Mouse (Mus musculus): ENCODE data around the gene Islr. TPM values are rescaled to one million over a fixed set of nuclear protein-coding genes. Genes with fewer than 3 reads are reported as not detected.

The Islr gene
- polyA plus RNA-seq, 1 experiment from 2014 or later, result 48.6 TPM

GRCm38 (mm10) chr9:58134906-58135305 lies 69.2 kb downstream of the Islr start:
- H3K4me3 ChIP-seq (ENCODE audit: low read length), result peak overlapping the region; percentile 15; the same call in 1 of the 2 replicates
- H3K4me2 ChIP-seq (replicated peaks; ENCODE audit: low read depth, low read length), result peak overlapping the region; percentile 21
- H3K9ac ChIP-seq (ENCODE audit: low read depth, low read length), result peak overlapping the region; percentile 34; the same call in 1 of the 2 replicates
- ATAC-seq (ENCODE audit: low FRiP score, low TSS enrichment), result no peak
- H3K27me3 ChIP-seq (ENCODE audit: control insufficient read depth, insufficient read depth, low read length), result no peaks in the 10 kb centered on the region
- peaks cover 65% of the 10 kb centered on the region for H3K4me1 ChIP-seq (ENCODE audit: control insufficient read depth, insufficient read depth, low read length)
- H3K27ac ChIP-seq (ENCODE audit: low read depth, low read length), result peak overlapping the region; percentile 74; the same call in 1 of the 2 replicates
- 24% methylated on average over 7 of the region's 7 CpGs for WGBS
- H3K9me3 ChIP-seq (ENCODE audit: control insufficient read depth, low read length), result no peaks in the 10 kb centered on the region
- H3K36me3 ChIP-seq (ENCODE audit: control insufficient read depth, insufficient read depth, low read length), result peaks cover 2% of the 10 kb centered on the region; the same call in 1 of the 2 replicates

DNA sequence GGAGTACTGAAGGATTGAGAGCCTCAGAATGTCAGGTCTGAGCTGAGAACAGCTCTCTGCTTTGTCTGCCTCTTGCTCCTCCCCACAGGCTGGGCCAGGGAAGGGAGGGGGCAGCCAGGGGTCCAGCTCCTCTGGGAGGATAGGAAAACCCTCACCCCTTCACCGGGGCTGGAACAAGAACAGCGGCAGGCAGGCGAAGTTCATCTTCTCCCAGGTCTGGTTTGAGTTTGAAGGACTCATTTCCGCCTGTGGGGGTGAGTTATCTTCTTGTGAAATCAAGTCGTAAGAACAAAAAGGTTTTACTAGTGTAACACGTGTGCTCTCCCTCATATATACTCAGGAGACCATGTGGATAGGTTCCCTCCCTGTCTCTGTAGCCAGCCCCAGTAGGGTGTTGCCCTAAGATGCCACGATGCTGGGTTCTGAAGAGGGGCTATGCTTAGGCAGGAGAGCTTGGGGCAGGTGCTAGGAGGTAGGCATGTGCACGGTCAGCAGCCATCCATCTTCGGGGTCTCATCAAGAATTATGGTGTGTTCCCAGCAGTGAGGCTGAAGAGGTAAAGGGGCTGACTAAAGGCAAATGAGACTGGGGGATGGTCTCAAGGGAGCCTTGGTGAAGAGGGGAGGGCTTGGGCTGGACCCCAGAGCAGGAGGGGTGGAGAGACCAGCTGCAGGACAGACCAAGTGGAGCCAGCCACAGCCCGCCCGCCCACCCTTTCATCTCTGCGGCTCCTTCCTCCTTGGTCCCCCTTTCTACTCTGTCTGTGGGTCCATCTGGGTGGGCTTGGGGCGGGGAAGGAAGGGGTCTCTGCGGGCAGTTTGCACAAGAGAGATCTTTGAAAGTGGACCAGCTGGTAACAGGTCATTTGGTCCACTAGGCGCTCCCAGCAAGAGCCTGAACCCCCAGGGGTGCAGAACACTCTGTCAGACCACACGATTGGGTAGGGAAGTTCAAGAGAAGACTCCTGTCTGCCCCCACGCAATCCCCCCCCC lies 69.9 kb downstream of the Islr start:
- H3K4me2 ChIP-seq (replicated peaks; ENCODE audit: low read depth, low read length), result peak overlapping the region; percentile 21
- no peaks in the 10 kb centered on the region for H3K9me3 ChIP-seq (ENCODE audit: control insufficient read depth, low read length)
- H3K9ac ChIP-seq (ENCODE audit: low read depth, low read length), result peak overlapping the region; percentile 42; the same call in 1 of the 2 replicates
- no peaks in the 10 kb centered on the region for H3K36me3 ChIP-seq (ENCODE audit: control insufficient read depth, insufficient read depth, low read length)
- H3K4me3 ChIP-seq (ENCODE audit: low read length), result peak overlapping the region; percentile 15; the same call in 1 of the 2 replicates
- peak; percentile 67 for ATAC-seq (ENCODE audit: low FRiP score, low TSS enrichment)
- no peaks in the 10 kb centered on the region for H3K27me3 ChIP-seq (ENCODE audit: control insufficient read depth, insufficient read depth, low read length)
- peak overlapping the region; percentile 74 for H3K27ac ChIP-seq (ENCODE audit: low read depth, low read length)
- H3K4me1 ChIP-seq (ENCODE audit: control insufficient read depth, insufficient read depth, low read length), result peaks cover 70% of the 10 kb centered on the region
- WGBS, result 8% methylated on average over 15 of the region's 17 CpGs

- H3K9me3 ChIP-seq (ENCODE audit: control insufficient read depth, low read length), result no peaks in the 10 kb centered on the region
- no peak overlapping the region for H3K9ac ChIP-seq (ENCODE audit: low read depth, low read length)
- H3K27me3 ChIP-seq (ENCODE audit: control insufficient read depth, insufficient read depth, low read length), result no peaks in the 10 kb centered on the region
- H3K27ac ChIP-seq (ENCODE audit: low read depth, low read length), result 0 out of 2 replicates have a peak overlapping the region, but pooled peaks have one; percentile 24
- ATAC-seq (ENCODE audit: low FRiP score, low TSS enrichment), result no peak
- no peaks in the 10 kb centered on the region for H3K36me3 ChIP-seq (ENCODE audit: control insufficient read depth, insufficient read depth, low read length)
- 59% methylated on average over 7 of the region's 7 CpGs for whole genome bisulfite sequencing
- peaks cover 76% of the 10 kb centered on the region for H3K4me1 ChIP-seq (ENCODE audit: control insufficient read depth, insufficient read depth, low read length)
- H3K4me3 ChIP-seq (ENCODE audit: low read length), result no peak overlapping the region
- H3K4me2 ChIP-seq (replicated peaks; ENCODE audit: low read depth, low read length), result no peak overlapping the region
Measured at GRCm38 (mm10) chr9:58131735-58132134, 72.4 kb downstream of the Islr start.

DNA sequence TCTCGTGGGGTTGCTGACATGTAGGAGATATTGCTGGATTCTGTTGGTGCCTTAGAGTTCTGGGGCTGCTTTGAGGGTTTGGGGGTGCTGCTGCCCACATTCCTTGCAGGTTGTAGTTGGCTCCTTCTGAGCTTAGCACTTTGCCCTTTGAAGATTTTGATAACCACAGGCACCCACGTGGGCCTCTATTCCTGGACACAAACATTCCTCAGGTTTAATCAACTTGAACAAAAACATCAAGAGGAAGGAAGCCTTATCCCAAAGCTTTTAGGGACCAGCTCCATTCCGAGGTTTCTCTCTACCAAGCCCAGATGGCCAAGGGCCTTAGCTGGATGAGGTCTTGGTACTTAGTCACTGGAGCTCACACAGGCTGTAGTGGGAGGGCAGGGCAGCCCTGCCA lies 73.2 kb downstream of the Islr start:
- 30% methylated on average over 3 of the region's 3 CpGs for WGBS
- Histone ChIP-seq H3K4me2 (replicated peaks; ENCODE audit: low read depth, low read length) (no peak overlapping the region; the same call in 1 of the 2 replicates), H3K36me3 (ENCODE audit: control insufficient read depth, insufficient read depth, low read length) (no peaks in the 10 kb centered on the region), H3K9ac (ENCODE audit: low read depth, low read length) (no peak overlapping the region), H3K27me3 (ENCODE audit: control insufficient read depth, insufficient read depth, low read length) (no peaks in the 10 kb centered on the region), H3K9me3 (ENCODE audit: control insufficient read depth, low read length) (no peaks in the 10 kb centered on the region), H3K4me3 (ENCODE audit: low read length) (no peak overlapping the region), H3K27ac (ENCODE audit: low read depth, low read length) (0 out of 2 replicates have a peak overlapping the region, but pooled peaks have one; percentile 6), H3K4me1 (ENCODE audit: control insufficient read depth, insufficient read depth, low read length) (peaks cover 68% of the 10 kb centered on the region)
- ATAC-seq (ENCODE audit: low FRiP score, low TSS enrichment), result no peak

GRCm38 (mm10) chr9:58129508-58129907 lies 74.6 kb downstream of the Islr start:
- H3K27me3 ChIP-seq (ENCODE audit: control insufficient read depth, insufficient read depth, low read length), result no peaks in the 10 kb centered on the region
- H3K9me3 ChIP-seq (ENCODE audit: control insufficient read depth, low read length), result no peaks in the 10 kb centered on the region
- peak overlapping the region; percentile 40; the same call in 1 of the 2 replicates for H3K9ac ChIP-seq (ENCODE audit: low read depth, low read length)
- peaks cover 57% of the 10 kb centered on the region for H3K4me1 ChIP-seq (ENCODE audit: control insufficient read depth, insufficient read depth, low read length)
- H3K4me2 ChIP-seq (replicated peaks; ENCODE audit: low read depth, low read length), result peak overlapping the region; percentile 27
- no peaks in the 10 kb centered on the region for H3K36me3 ChIP-seq (ENCODE audit: control insufficient read depth, insufficient read depth, low read length)
- ATAC-seq (ENCODE audit: low FRiP score, low TSS enrichment), result no peak
- WGBS, result 5% methylated on average over 8 of the region's 8 CpGs
- peak overlapping the region; percentile 8; the same call in 1 of the 2 replicates for H3K4me3 ChIP-seq (ENCODE audit: low read length)
- H3K27ac ChIP-seq (ENCODE audit: low read depth, low read length), result peak overlapping the region; percentile 68

GRCm38 (mm10) chr9:58128926-58129413 lies 75.1 kb downstream of the Islr start:
- Histone ChIP-seq H3K9me3 (ENCODE audit: control insufficient read depth, low read length) (no peaks in the 10 kb centered on the region), H3K4me3 (ENCODE audit: low read length) (peak overlapping the region; percentile 8), H3K36me3 (ENCODE audit: control insufficient read depth, insufficient read depth, low read length) (no peaks in the 10 kb centered on the region), H3K27me3 (ENCODE audit: control insufficient read depth, insufficient read depth, low read length) (no peaks in the 10 kb centered on the region), H3K27ac (ENCODE audit: low read depth, low read length) (peak overlapping the region; percentile 68), H3K4me1 (ENCODE audit: control insufficient read depth, insufficient read depth, low read length) (peaks cover 54% of the 10 kb centered on the region), H3K9ac (ENCODE audit: low read depth, low read length) (peak overlapping the region; percentile 40; the same call in 1 of the 2 replicates), H3K4me2 (replicated peaks; ENCODE audit: low read depth, low read length) (peak overlapping the region; percentile 27)
- 5% methylated on average over 13 of the region's 13 CpGs for WGBS
- ATAC-seq (ENCODE audit: low FRiP score, low TSS enrichment), result peak; percentile 61

DNA sequence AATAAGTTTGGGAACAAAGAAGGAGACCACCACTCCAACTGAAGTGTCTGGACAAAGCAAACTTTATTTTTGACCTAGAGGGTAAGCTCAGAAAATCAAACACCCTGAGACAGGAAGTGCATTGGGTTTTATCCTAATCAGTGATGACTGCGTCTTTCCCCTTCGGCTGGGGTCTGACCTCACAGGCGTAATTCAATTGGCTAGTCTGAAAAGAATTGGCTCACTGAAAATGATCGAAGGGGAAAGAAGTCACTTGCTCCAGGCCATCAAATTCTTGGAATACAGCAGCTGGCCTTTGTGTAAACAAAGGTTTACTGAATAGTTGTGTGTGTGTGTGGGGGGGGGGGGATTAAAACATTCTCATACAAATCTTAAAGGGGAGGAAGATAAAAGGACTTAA lies 78.3 kb downstream of the Islr start:
- no peak for ATAC-seq (ENCODE audit: low FRiP score, low TSS enrichment)
- Histone ChIP-seq H3K4me3 (ENCODE audit: low read length) (no peak overlapping the region), H3K4me1 (ENCODE audit: control insufficient read depth, insufficient read depth, low read length) (peaks cover 29% of the 10 kb centered on the region), H3K4me2 (replicated peaks; ENCODE audit: low read depth, low read length) (no peak overlapping the region), H3K27me3 (ENCODE audit: control insufficient read depth, insufficient read depth, low read length) (no peaks in the 10 kb centered on the region), H3K36me3 (ENCODE audit: control insufficient read depth, insufficient read depth, low read length) (no peaks in the 10 kb centered on the region), H3K9me3 (ENCODE audit: control insufficient read depth, low read length) (no peaks in the 10 kb centered on the region), H3K9ac (ENCODE audit: low read depth, low read length) (no peak overlapping the region), H3K27ac (ENCODE audit: low read depth, low read length) (no peak overlapping the region)
- 32% methylated on average over 4 of the region's 4 CpGs for WGBS

GRCm38 (mm10) chr9:58125085-58125484 lies 79.0 kb downstream of the Islr start:
- H3K4me2 ChIP-seq (replicated peaks; ENCODE audit: low read depth, low read length), result no peak overlapping the region
- peaks cover 21% of the 10 kb centered on the region for H3K4me1 ChIP-seq (ENCODE audit: control insufficient read depth, insufficient read depth, low read length)
- H3K4me3 ChIP-seq (ENCODE audit: low read length), result no peak overlapping the region
- no peaks in the 10 kb centered on the region for H3K9me3 ChIP-seq (ENCODE audit: control insufficient read depth, low read length)
- H3K27ac ChIP-seq (ENCODE audit: low read depth, low read length), result no peak overlapping the region
- ATAC-seq (ENCODE audit: low FRiP score, low TSS enrichment), result no peak
- no peak overlapping the region for H3K9ac ChIP-seq (ENCODE audit: low read depth, low read length)
- 35% methylated on average over 3 of the region's 3 CpGs for WGBS
- no peaks in the 10 kb centered on the region for H3K36me3 ChIP-seq (ENCODE audit: control insufficient read depth, insufficient read depth, low read length)
- H3K27me3 ChIP-seq (ENCODE audit: control insufficient read depth, insufficient read depth, low read length), result no peaks in the 10 kb centered on the region

Data from kidney, embryonic 14.5 days (tissue).